Mouse (Mus musculus) G1E (cell line): ENCODE data around the gene Rpl18.

Experiments
- CTCF ChIP-seq: IDR thresholded peaks from 2 replicates; pipeline ENCODE4 v1.5.1; 2012; ENCODE audit warnings: low read depth, low read length, inconsistent platforms, mixed read lengths
- POLR2AphosphoS5 ChIP-seq: IDR thresholded peaks from 2 replicates; pipeline ENCODE4 v1.6.1; 2012; ENCODE audit warnings: low read depth, low read length, inconsistent platforms; ENCODE audit not compliant: insufficient replicate concordance

DNA sequence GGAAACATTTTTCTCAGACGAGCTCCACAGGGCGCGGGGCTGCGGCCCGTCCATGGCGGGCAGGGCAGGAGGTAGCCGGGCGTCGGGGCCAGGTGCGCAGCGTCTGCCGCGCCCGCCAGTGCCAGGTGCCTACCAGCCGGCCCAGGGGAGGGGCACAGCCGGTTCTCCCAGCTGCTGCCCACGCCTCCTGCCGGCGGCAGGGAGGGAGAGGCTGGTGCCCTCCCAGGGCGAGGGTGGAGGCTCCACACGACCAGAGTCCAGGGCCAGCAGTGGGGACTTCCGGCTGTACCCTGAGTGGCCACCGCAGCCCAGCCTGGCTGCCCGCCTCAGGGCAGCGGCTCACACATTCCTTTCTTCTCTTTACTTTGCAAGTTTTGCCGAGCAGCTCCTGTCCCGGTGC lies 44.1 kb downstream of the Rpl18 start:
- TF ChIP-seq CTCF, result no peak
- TF ChIP-seq POLR2AphosphoS5, result no peak
